10 mouse cellular contexts compared by ENCODE assay signal in genomic region chr17:83918413-83919139, GRCm38 (mm10).
DNase-seq lines count a peak whose midpoint lies in the region; ATAC-seq and TF ChIP-seq lines count a peak whose summit lies in the region.
"Had no signal": no experiment of that assay in that cellular context is flagged by ENCODE, and none has a peak within 500 bp of the region (broad histone marks: within the 10 kb centered on the region; RNA-seq: fewer than 3 reads in every experiment).

No protein-coding gene starts in this region.

- TF ChIP-seq POLR2A in bone marrow macrophage, adult 2 months (IDR thresholded peaks at IDR 0.05; ENCODE audit: borderline replicate concordance, low read depth, low read length) = no peak

- H3K4me3 ChIP-seq in kidney, embryonic 14.5 days (ENCODE audit: low read length) = no peak overlapping the region
- no peak overlapping the region for H3K4me3 ChIP-seq in bone marrow macrophage, adult 2 months (ENCODE audit: insufficient read depth, low read length)

- H3K9me3 ChIP-seq in kidney, embryonic 14.5 days (ENCODE audit: control insufficient read depth, low read length) = no peaks in the 10 kb centered on the region

- no peaks in the 10 kb centered on the region for H3K36me3 ChIP-seq in kidney, embryonic 14.5 days (ENCODE audit: control insufficient read depth, insufficient read depth, low read length)

- no peak for DNase-seq in kidney, adult 11 months
- peak; percentile 56 for DNase-seq in lung, postnatal 25 days (ENCODE audit: low spot score)
- DNase-seq in frontal cortex, adult 2 months (ENCODE audit: extremely low spot score in 1 of 2, low spot score in 1 of 2) = no peak
- no peak for DNase-seq in layer of hippocampus, postnatal 10 days (ENCODE audit: low spot score in 2 of 2)
- DNase-seq in cerebellum, postnatal 36 days = no peak
- DNase-seq: cerebellum, postnatal 25 days; layer of hippocampus, adult 9-11 months had no signal

- no peak overlapping the region for H3K4me2 ChIP-seq in kidney, embryonic 14.5 days (replicated peaks; ENCODE audit: low read depth, low read length)

- 61% methylated on average over 9 of the region's 9 CpGs for WGBS in kidney, embryonic 14.5 days

- H3K9ac ChIP-seq in kidney, embryonic 14.5 days (ENCODE audit: low read depth, low read length) = no peak overlapping the region

- ATAC-seq in kidney, embryonic 14.5 days (ENCODE audit: low FRiP score, low TSS enrichment) = no peak
- ATAC-seq in hematopoietic stem cell, adult 5-6 weeks (replicated peaks in 1 of 2; ENCODE audit: insufficient read depth in 1 of 2, low FRiP score in 2 of 2, low TSS enrichment in 1 of 2, low read depth in 1 of 2, poor library complexity in 2 of 2, severe bottlenecking in 2 of 2) = peak; percentile 77 to 84

- H3K27me3 ChIP-seq in kidney, embryonic 14.5 days (ENCODE audit: control insufficient read depth, insufficient read depth, low read length) = no peaks in the 10 kb centered on the region

- H3K4me1 ChIP-seq in kidney, embryonic 14.5 days (ENCODE audit: control insufficient read depth, insufficient read depth, low read length) = peaks cover 20% of the 10 kb centered on the region
- H3K4me1 ChIP-seq in bone marrow macrophage, adult 2 months (ENCODE audit: control insufficient read depth, insufficient read depth, low read length) = peaks cover 8% of the 10 kb centered on the region

- TF ChIP-seq CTCF in bone marrow macrophage, adult 2 months (IDR thresholded peaks at IDR 0.05; ENCODE audit: low read depth, low read length) = no peak

- H3K27ac ChIP-seq in kidney, embryonic 14.5 days (ENCODE audit: low read depth, low read length) = peak overlapping the region; percentile 76; the same call in 1 of the 2 replicates
- H3K27ac ChIP-seq in bone marrow macrophage, adult 2 months (ENCODE audit: insufficient read depth, low read depth, low read length) = 0 out of 2 replicates have a peak overlapping the region, but pooled peaks have one; percentile 7
